Mouse (Mus musculus): Measurements from ENCODE around the gene Wdr74.

DNA sequence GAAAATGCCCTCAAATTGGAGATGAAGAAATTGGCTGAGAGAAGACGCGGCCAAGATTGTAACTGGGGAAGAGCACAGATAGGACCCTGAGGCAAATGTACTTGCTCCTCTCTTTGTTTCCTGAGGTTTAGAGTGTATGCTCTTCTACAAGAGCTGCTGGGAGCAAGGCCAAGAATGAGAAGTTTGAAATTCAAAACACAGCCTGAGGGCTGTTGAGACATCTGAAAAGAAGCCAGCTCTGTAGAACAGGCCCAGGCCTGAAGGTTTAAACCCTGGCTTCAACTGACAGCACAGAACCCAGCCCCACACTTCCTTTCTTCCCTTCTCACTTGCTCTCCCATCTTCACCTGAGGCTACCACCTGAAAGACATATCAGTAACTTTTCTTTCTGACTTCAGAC lies 25.6 kb upstream of the Wdr74 start:
- TF ChIP-seq CTCF (IDR thresholded peaks at IDR 0.05; ENCODE audit: low read depth, low read length) (no peak), POLR2A (IDR thresholded peaks at IDR 0.05; ENCODE audit: extremely low read depth, insufficient read depth, low read length) (no peak)

All from liver, adult 2 months (tissue).